ENCODE assay signal across 23 mouse cellular contexts in the genomic region with DNA sequence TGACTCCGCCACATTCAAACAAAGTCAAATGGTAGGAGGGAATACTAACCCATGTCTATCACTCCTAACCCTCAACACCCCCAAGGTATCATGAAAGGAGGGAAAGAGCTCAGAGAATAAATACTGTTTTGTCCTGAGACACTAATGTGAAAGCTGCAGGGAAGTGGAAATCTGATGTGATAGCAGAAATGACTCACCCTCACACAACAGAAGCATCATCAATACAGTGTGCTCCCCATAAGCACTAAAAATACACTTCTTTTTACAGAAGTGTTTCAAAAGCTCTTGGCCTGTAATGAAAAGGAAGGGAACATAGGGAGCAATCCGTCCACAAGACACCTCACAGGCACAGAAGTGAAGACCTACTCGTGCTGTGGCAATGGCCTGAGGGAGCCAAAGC.
"Had no signal": no experiment of that assay in that cellular context is flagged by ENCODE, and none has a peak within 500 bp of the region (broad histone marks: within the 10 kb centered on the region; RNA-seq: fewer than 3 reads in every experiment).

No protein-coding gene starts in this region.

- DNase-seq: gastrocnemius, adult 2 months; gastrocnemius, postnatal 10 days; gastrocnemius, postnatal 25 days; heart, adult 18-20 months; heart, postnatal 10 days; heart, postnatal 4 days; kidney, adult 18-20 months; kidney, adult 8-10 months; kidney, postnatal 10 days; kidney, postnatal 25 days; kidney, postnatal 4 days had no signal

- H3K9me3 ChIP-seq: heart, embryonic 10.5 days; heart, embryonic 12.5 days; hindbrain, embryonic 10.5 days; hindbrain, embryonic 12.5 days; intestine, embryonic 15.5 days; limb, embryonic 13.5 days; limb, embryonic 15.5 days; liver, embryonic 12.5 days had no signal

- H3K27me3 ChIP-seq: heart, embryonic 12.5 days; hindbrain, embryonic 12.5 days; intestine, embryonic 15.5 days; limb, embryonic 15.5 days; liver, embryonic 12.5 days had no signal

- H3K4me3 ChIP-seq: gastrocnemius, adult 2 months; heart, embryonic 10.5 days; heart, embryonic 12.5 days; hindbrain, embryonic 10.5 days; hindbrain, embryonic 12.5 days; intestine, embryonic 15.5 days; layer of hippocampus, adult 2 months; left cerebral cortex, adult 2 months; limb, embryonic 13.5 days; limb, embryonic 15.5 days; liver, embryonic 12.5 days had no signal

- H3K4me2 ChIP-seq: heart, embryonic 12.5 days; hindbrain, embryonic 12.5 days; hindbrain, embryonic 14.5 days; intestine, embryonic 15.5 days; limb, embryonic 13.5 days; limb, embryonic 15.5 days; liver, embryonic 12.5 days had no signal

- H3K9ac ChIP-seq: heart, embryonic 12.5 days; hindbrain, embryonic 12.5 days; hindbrain, embryonic 14.5 days; intestine, embryonic 15.5 days; limb, embryonic 13.5 days; limb, embryonic 15.5 days; liver, embryonic 12.5 days; liver, embryonic 14.5 days had no signal

- H3K27ac ChIP-seq: gastrocnemius, adult 2 months; heart, embryonic 10.5 days; hindbrain, embryonic 10.5 days; hindbrain, embryonic 12.5 days; hindbrain, embryonic 14.5 days; intestine, embryonic 15.5 days; layer of hippocampus, adult 2 months; left cerebral cortex, adult 2 months; limb, embryonic 13.5 days; limb, embryonic 15.5 days; liver, embryonic 12.5 days; liver, embryonic 14.5 days had no signal

- H3K36me3 ChIP-seq: heart, embryonic 10.5 days; heart, embryonic 12.5 days; hindbrain, embryonic 10.5 days; hindbrain, embryonic 12.5 days; intestine, embryonic 15.5 days; limb, embryonic 13.5 days; limb, embryonic 15.5 days; liver, embryonic 12.5 days had no signal

- H3K4me1 ChIP-seq: intestine, embryonic 15.5 days; liver, embryonic 12.5 days had no signal
